Mouse (Mus musculus) E14TG2a.4 (cell line): ENCODE data around the gene 4933428G20Rik.

Experiments used
- CTCF ChIP-seq: conservative IDR thresholded peaks from 2 replicates; pipeline ENCODE4 v1.5.1; 2014; ENCODE audit warnings: low read length
- POU5F1 ChIP-seq: IDR thresholded peaks from 2 replicates; pipeline ENCODE4 v1.6.1; 2014; ENCODE audit warnings: low read length, borderline replicate concordance

DNA sequence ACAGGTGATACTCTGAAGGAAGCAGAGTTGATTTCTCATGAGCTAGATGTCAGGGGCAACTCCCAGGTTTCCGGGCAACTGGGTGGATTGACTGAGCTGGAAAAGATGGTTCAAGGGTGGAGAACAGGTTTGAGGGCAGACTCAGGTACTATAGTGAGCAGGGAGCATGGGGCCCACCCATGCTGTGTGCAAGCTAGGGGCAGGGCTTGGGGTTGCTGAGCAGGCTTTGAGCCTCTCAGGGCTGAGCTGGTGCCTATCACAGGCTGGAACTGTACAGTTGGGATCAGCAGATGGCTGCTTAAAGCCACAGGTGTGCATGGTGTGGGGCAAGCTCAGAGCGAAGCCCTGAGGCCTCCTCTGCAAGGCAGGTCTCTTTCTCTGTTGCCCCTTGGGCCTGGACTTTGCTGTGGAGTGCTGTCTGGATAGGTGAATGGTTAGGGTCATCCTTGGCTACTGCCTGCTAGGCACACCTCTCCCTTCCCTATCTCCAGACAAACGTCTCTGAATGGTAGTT, 38.8 kb downstream of the 4933428G20Rik start:
- TF ChIP-seq CTCF (no peak), POU5F1 (no peak)
